Mouse (Mus musculus) testis, adult 2 months (tissue): ENCODE measurements around the gene Rab10.

Source experiments
- CTCF ChIP-seq: fragments of 200-500 bp; IDR thresholded peaks from 2 replicates; pipeline ENCODE4 v1.5.1; 2012; ENCODE audit warnings: low read depth, mild to moderate bottlenecking, inconsistent platforms, low read length, moderate library complexity; ENCODE audit not compliant: control insufficient read depth, insufficient read depth, insufficient replicate concordance
- POLR2A ChIP-seq: fragments of 200-500 bp; IDR thresholded peaks from 2 replicates; pipeline ENCODE4 v1.6.1; 2012; ENCODE audit warnings: low read depth, mild to moderate bottlenecking, inconsistent platforms, low read length, moderate library complexity; ENCODE audit not compliant: control insufficient read depth

DNA sequence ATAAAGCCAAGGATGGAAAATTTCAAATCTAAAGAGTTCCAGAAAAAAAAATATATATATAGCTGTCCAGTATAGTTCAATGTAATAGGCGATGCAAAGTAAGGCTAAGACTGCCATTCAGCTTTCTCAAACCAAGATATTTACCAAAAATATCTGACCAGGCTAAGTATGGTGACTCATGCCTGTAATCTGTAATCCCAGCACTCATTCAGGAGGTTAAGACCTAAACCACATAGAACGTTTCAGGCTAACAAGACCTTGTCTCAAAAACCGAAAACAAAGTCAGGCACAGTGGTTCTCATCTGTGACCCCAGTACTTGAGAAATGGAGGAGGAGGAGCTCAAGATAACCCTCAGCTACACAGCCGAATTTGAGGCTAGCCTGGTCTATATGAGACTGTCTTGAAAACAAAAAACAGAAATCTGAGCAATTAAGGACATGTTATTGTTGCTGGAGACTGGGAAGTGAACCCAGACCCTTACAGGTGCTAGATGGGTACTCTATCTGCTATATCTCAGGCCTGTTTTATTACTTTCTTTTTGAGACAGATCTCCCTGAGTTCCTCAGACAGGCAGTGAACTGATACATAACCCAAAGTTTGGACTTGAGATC is 25.8 kb downstream of the Rab10 start:
- no peak for TF ChIP-seq CTCF
- no peak for TF ChIP-seq POLR2A
